Mouse (Mus musculus) intestine, embryonic 16.5 days (tissue): ENCODE measurements around the gene Mob3b. TPM values are rescaled to one million over a fixed set of nuclear protein-coding genes. Genes with fewer than 3 reads are reported as not detected.
"Not testable (repeated sequence)": the region's sequence is repeated elsewhere in the genome, so short reads cannot be mapped to it uniquely, and the experiment has no call there.

ENCODE experiments used
- ATAC-seq: fragments of 200-750 bp; cut with Nextera tagmentation; 2 replicates; pipeline ENCODE4 v1.8.0; 2017; ENCODE audit warnings: moderate TSS enrichment, moderate library complexity
- H3K27ac ChIP-seq: fragments of 300-500 bp; sonication (generic); 2 replicates; pipeline ENCODE4 v1.5.1; 2014; ENCODE audit warnings: mild to moderate bottlenecking, low read length
- H3K27me3 ChIP-seq: fragments of 300-500 bp; sonication (generic); replicated peaks from 2 replicates; pipeline ENCODE4 v1.6.1; 2014; ENCODE audit warnings: low read length, control low read depth, mixed read lengths; ENCODE audit not compliant: control insufficient read depth, insufficient read depth
- H3K36me3 ChIP-seq: fragments of 300-500 bp; sonication (generic); 2 replicates; pipeline ENCODE4 v1.6.1; 2014; ENCODE audit warnings: low read length, control low read depth; ENCODE audit not compliant: control insufficient read depth, insufficient read depth
- H3K4me1 ChIP-seq: fragments of 300-500 bp; sonication (generic); 2 replicates; pipeline ENCODE4 v1.6.1; 2014; ENCODE audit warnings: low read length, control low read depth, mixed read lengths; ENCODE audit not compliant: control insufficient read depth, insufficient read depth
- H3K4me2 ChIP-seq: fragments of 300-500 bp; sonication (generic); 2 replicates; pipeline ENCODE4 v1.6.1; 2014; ENCODE audit warnings: low read depth, low read length, control low read depth
- H3K4me3 ChIP-seq: fragments of 300-500 bp; sonication (generic); 2 replicates; pipeline ENCODE4 v1.5.1; 2014; ENCODE audit warnings: mild to moderate bottlenecking, low read length
- H3K9ac ChIP-seq: fragments of 300-500 bp; sonication (generic); 2 replicates; pipeline ENCODE4 v1.6.1; 2014; ENCODE audit warnings: low read depth, low read length
- H3K9me3 ChIP-seq: fragments of 300-500 bp; sonication (generic); 2 replicates; pipeline ENCODE4 v1.6.1; 2016; ENCODE audit warnings: low read length, control low read depth; ENCODE audit not compliant: control insufficient read depth
- WGBS: fragments of 180-500 bp; shearing (Covaris S2); extraction: QIAGEN DNeasy Blood & Tissue Kit; methylation state at CpG from one replicate; pipeline ENCODE4 v1.1.7; 2014; 5-methylcytosine and 5-hydroxymethylcytosine counted together
- polyA plus RNA-seq: library from polyadenylated mRNA; unstranded; fragments of >200 nt; fragmentation: Nextera tagmentation; extraction: Ambion mirVana; gene quantifications from 2 replicates; pipeline ENCODE4 v1.2.1, GENCODE M21; 2015

The Mob3b gene
- polyA plus RNA-seq, 1 experiment from 2014 or later: 27.5 TPM

DNA sequence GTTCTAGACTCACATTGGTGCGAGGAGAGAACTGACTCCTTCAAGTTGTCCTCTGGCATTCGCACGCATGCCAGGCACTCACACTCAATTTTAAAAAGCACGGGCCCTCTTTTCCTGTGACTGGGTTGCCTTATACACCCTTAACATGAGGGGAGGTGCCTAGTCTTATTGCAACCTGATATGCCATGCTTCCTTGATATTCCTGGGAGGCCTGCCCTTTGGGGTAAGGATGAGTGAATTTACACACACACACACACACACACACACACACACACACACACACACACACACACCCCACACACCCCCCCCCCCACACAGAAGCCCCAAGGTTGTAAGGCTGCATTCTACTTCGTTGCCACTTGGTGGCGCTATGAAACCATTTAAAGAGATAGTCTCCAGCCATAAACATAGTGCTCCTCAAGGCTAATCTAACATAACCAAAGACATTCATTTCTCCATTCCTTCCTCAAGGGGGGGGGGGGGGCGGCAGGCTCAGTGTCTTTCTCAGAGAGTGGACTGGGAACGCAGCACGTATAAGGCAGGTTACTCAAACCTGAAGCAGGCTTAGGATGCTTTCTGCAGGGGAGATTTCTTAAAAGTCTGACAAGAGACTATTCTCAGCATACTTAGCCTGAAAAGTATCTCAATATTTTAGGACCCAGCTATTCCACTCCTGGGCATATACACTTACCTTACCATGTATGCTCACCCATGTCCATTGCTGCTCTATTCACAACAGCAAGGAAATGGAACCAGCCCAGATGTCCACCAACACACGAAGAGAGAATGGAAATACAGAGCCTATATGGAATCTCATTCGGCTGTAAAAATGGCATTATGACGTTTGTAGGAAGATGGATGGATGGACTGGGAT, 198.9 kb downstream of the Mob3b start:
- Histone ChIP-seq H3K4me2 (no peak overlapping the region), H3K36me3 (0 out of 2 replicates have a peak, but pooled peaks cover 2% of the 10 kb centered on the region), H3K4me1 (no peaks in the 10 kb centered on the region), H3K27me3 (no peaks in the 10 kb centered on the region), H3K27ac (no peak overlapping the region), H3K9ac (no peak overlapping the region), H3K4me3 (no peak overlapping the region), H3K9me3 (no peaks in the 10 kb centered on the region)
- ATAC-seq: peak; percentile 78
- whole genome bisulfite sequencing: 38% methylated on average over 12 of the region's 12 CpGs

GRCm38 (mm10) chr4:34953716-34954115, 203.6 kb downstream of the Mob3b start:
- no peak overlapping the region for H3K9ac ChIP-seq
- ATAC-seq: no peak
- no peak overlapping the region for H3K4me3 ChIP-seq
- H3K27me3 ChIP-seq: no peaks in the 10 kb centered on the region
- 0 out of 2 replicates have a peak, but pooled peaks cover 5% of the 10 kb centered on the region for H3K36me3 ChIP-seq
- no peak overlapping the region for H3K27ac ChIP-seq
- H3K4me2 ChIP-seq: no peak overlapping the region
- WGBS: 89% methylated on average over 10 of the region's 10 CpGs
- H3K4me1 ChIP-seq: no peaks in the 10 kb centered on the region
- no peaks in the 10 kb centered on the region for H3K9me3 ChIP-seq

- no peaks in the 10 kb centered on the region for H3K36me3 ChIP-seq
- H3K4me3 ChIP-seq: no peak overlapping the region
- H3K4me1 ChIP-seq: no peaks in the 10 kb centered on the region
- no peaks in the 10 kb centered on the region for H3K27me3 ChIP-seq
- H3K4me2 ChIP-seq: no peak overlapping the region
- ATAC-seq: no peak
- no peak overlapping the region for H3K9ac ChIP-seq
- no peak overlapping the region for H3K27ac ChIP-seq
- no peaks in the 10 kb centered on the region for H3K9me3 ChIP-seq
These were observed 210.1 kb downstream of the Mob3b start for GRCm38 (mm10) chr4:34947181-34947580.

DNA sequence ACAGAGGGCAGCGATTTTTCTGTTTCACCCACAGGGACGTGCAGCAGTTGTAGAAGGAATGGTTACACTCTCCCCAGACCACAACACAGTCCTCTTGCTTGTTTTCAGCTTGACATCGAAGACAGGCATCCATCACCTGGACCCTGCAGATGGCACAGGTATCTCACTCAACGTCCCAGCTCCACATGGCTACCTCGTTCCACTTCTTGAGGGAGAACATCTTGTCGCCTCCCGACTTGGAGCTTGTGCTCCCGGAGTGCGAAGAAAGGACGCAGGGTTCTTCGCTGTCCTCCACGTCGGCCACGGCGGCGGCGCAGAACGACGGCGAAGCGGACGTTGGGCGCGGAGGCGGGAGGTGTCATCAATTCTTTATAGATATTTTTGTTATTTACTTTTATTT, 216.2 kb downstream of the Mob3b start:
- no peaks in the 10 kb centered on the region for H3K36me3 ChIP-seq
- H3K4me3 ChIP-seq: no peak overlapping the region
- 94% methylated on average over 25 of the region's 25 CpGs for whole genome bisulfite sequencing
- no peak overlapping the region for H3K27ac ChIP-seq
- no peak for ATAC-seq
- no peaks in the 10 kb centered on the region for H3K9me3 ChIP-seq
- H3K4me1 ChIP-seq: no peaks in the 10 kb centered on the region
- H3K9ac ChIP-seq: no peak overlapping the region
- H3K27me3 ChIP-seq: no peaks in the 10 kb centered on the region
- no peak overlapping the region for H3K4me2 ChIP-seq

DNA sequence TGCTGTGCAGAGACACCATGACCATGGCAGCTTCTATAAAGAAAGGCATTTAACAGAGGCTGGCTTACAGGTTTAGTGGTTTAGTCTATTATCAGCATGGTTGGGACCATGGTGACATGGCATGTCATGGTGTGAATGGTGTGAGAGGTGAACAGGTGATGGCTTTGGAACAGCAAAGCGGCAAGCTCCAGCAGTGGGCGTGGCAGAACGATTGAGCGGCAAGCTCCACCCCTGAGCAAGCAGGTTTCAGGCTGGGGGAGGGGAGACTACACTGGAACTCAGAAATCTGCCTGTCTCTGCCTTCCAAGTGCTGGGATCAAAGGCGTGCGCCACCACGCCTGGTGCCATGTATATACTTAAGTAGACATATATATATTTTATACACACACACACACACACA, 228.9 kb downstream of the Mob3b start:
- H3K4me3 ChIP-seq, ATAC-seq, H3K4me1 ChIP-seq, H3K9ac ChIP-seq, H3K27me3 ChIP-seq, H3K27ac ChIP-seq, H3K36me3 ChIP-seq, H3K9me3 ChIP-seq, H3K4me2 ChIP-seq: not testable (repeated sequence)
- WGBS: 79% methylated on average over 7 of the region's 7 CpGs

DNA sequence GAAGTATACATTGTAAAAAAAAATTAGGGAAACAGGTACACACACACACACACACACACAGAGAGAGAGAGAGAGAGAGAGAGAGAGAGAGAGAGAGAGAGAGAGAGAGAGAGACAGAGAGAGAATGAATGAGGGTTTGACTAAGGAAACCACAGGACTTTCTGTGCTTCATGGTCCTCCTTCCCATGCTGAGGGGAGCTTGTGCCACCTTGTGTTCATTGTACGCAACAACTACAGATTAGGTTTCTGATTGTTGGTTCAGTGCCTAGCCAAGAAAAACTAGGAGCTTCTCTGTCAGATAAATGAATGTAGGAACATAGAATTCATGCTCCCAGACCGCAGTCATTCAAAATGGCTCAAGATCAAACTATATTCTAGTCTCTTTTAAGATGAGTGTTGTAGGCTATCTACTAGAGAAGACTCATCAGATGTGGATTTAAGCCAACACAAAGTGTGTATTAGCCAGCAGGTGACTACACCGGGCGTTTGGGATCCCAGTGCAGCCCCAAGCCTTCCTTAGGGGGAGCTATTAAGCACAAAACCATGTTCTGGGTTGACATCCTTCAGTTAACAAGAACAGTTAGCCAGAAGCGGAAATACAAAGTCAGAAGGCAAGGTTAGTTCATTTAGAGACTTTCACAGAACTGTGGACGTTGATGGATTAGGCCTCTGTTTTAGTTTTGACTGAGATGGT, 235.0 kb downstream of the Mob3b start:
- Histone ChIP-seq H3K9me3 (no peaks in the 10 kb centered on the region), H3K27ac (no peak overlapping the region), H3K4me2 (no peak overlapping the region), H3K4me3 (no peak overlapping the region), H3K9ac (no peak overlapping the region), H3K36me3 (no peaks in the 10 kb centered on the region), H3K4me1 (no peaks in the 10 kb centered on the region), H3K27me3 (no peaks in the 10 kb centered on the region)
- 69% methylated on average over 6 of the region's 6 CpGs for WGBS
- 0 out of 2 replicates have a peak, but pooled peaks have one; percentile 33 for ATAC-seq

- Histone ChIP-seq H3K9me3 (no peaks in the 10 kb centered on the region), H3K4me2 (no peak overlapping the region), H3K27ac (no peak overlapping the region), H3K9ac (no peak overlapping the region), H3K27me3 (no peaks in the 10 kb centered on the region), H3K4me1 (no peaks in the 10 kb centered on the region), H3K36me3 (no peaks in the 10 kb centered on the region), H3K4me3 (no peak overlapping the region)
- 63% methylated on average over 7 of the region's 7 CpGs for WGBS
- ATAC-seq: no peak
These were observed 239.9 kb downstream of the Mob3b start for GRCm38 (mm10) chr4:34917400-34917799.

DNA sequence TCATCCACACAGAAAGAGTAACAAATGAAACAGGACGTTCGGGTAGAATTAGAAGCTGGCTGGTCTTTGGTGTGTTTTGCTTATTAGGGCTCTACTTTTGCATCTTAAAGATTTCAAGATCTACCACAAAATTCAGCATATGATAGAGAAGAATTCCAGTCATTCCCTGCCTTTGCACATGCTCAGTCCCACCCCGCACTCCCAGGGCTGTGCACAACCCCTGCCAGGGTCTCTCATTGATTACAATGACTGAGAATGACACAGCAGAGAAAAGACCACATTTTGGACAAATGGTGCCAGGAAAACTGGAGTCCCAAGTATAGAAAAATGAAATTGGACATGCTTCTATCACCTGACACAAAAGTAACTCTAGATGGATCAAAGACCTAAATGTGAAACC, 245.1 kb downstream of the Mob3b start:
- no peak overlapping the region for H3K9ac ChIP-seq
- H3K4me1 ChIP-seq: no peaks in the 10 kb centered on the region
- H3K36me3 ChIP-seq: no peaks in the 10 kb centered on the region
- H3K27ac ChIP-seq: no peak overlapping the region
- no peaks in the 10 kb centered on the region for H3K27me3 ChIP-seq
- no peaks in the 10 kb centered on the region for H3K9me3 ChIP-seq
- H3K4me2 ChIP-seq: no peak overlapping the region
- WGBS: 81% methylated on average over 3 of the region's 3 CpGs
- H3K4me3 ChIP-seq: no peak overlapping the region
- no peak for ATAC-seq

- no peak for ATAC-seq
- H3K4me3 ChIP-seq: no peak overlapping the region
- no peak overlapping the region for H3K27ac ChIP-seq
- 67% methylated on average over 3 of the region's 3 CpGs for whole genome bisulfite sequencing
- H3K36me3 ChIP-seq: no peaks in the 10 kb centered on the region
- peaks cover 3% of the 10 kb centered on the region; the same call in 1 of the 2 replicates for H3K4me1 ChIP-seq
- H3K9ac ChIP-seq: no peak overlapping the region
- H3K27me3 ChIP-seq: no peaks in the 10 kb centered on the region
- H3K9me3 ChIP-seq: no peaks in the 10 kb centered on the region
- no peak overlapping the region for H3K4me2 ChIP-seq
These were observed 245.9 kb downstream of the Mob3b start for GRCm38 (mm10) chr4:34911401-34911800.
